Mouse (Mus musculus) heart, adult 8-10 months (tissue): ENCODE measurements at regions not wholly inside any gene's neighbourhood (a gene's known extent, or its start where the extent isn't known, plus 50 kb on each side); places are given as distances from the start of the nearest gene placed in this dataset.
"Not testable (repeated sequence)": the region's sequence is repeated elsewhere in the genome, so short reads cannot be mapped to it uniquely, and the experiment has no call there.

Source experiments
- DNase-seq: peaks from one replicate; pipeline ENCODE4 v3.0.0; 2022; ENCODE audit warnings: low spot score

DNA sequence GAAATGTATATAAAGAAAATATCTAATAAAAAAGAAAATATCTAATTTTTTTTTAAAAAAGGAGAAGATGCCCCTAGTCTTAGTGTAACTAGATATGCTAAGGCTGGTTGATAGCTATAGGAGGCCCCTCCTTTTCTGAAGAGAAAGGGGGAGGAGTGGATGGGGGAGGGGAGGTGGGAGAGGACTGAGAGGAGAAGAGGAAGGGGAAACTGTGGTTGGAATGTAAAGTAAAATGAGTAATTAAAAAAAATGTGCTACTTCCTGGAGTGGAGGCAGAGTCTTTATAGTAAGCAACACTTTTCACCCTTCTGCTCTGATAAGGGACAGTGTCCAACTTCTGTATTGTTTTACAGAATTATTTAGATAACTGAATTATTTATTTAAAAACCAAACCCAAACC is 513.6 kb upstream of the Fam160b2 start:
- DNase-seq, result no peak

DNA sequence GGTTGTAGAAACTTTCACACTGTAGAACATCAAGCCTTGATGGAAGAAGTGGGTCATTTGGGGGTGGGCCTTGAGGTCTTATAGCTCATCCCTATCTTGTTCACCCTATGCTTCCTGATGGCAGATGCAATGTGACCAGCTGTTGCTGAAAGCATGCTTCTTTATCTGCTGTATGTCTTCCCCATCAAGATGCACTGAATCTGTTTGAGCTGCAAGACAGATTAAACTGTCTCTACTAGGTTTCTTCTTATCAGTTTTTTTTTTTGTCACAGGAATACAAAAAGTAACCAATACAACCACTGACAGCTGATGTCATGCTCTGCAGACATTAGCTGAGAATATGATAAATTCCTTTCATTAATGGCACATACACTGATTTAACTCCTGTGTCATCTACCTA is 505.0 kb upstream of the Fam160b2 start:
- DNase-seq, result no peak

DNA sequence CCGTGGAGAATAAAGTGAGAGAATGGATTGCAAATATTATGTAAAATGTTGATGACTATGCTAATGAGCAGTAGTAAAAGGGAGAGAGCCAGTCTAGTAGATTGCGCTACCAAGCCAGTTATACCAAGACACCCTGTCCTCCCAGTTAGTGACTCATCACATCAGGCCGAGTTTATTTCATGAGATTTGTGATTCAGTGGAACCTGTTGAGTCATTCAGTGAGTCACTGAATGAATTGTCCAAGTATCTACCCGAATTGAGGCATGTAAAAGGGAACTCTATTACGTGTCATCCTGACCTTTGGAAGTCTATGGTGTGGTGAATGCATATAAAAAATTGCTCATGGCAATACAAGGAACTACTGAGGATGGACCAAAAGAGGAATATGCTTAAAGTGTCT is 504.3 kb upstream of the Fam160b2 start:
- DNase-seq, result no peak

DNA sequence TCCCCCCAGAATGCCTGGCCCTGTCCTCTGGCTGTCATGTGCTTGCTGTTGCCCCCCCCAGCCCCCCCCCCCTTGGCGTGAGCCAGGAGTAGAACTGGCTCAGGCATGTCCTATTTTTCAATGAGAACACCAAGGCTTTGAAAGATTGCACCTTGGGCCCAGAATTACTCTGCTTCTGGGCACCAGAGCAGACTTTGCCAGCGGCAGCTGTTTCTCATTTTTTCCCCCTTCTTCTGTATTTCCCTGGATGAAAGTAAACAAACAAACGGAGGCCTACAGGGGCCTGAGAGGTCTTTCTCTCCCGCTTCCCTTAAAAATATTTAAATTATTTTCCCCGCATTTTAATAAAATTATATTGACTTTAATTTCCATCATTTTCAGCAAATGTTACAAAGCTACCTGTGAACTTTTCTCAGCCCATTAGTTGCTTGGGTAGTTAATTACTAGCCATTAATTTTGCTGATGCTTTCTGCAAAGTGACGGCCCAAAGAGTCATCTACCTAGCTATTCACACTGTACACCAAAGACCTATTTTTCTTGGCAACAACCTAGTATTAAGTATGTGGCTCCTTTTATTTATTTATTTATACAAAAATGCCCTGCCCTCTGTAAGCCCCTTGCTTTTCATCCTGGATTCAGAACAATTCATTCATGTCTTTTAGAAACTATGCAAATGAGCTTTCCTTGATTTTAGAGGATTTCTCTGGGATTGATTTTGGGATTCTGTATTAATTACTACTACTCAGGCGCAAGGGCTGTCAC is 496.2 kb upstream of the Fam160b2 start:
- no peak for DNase-seq

DNA sequence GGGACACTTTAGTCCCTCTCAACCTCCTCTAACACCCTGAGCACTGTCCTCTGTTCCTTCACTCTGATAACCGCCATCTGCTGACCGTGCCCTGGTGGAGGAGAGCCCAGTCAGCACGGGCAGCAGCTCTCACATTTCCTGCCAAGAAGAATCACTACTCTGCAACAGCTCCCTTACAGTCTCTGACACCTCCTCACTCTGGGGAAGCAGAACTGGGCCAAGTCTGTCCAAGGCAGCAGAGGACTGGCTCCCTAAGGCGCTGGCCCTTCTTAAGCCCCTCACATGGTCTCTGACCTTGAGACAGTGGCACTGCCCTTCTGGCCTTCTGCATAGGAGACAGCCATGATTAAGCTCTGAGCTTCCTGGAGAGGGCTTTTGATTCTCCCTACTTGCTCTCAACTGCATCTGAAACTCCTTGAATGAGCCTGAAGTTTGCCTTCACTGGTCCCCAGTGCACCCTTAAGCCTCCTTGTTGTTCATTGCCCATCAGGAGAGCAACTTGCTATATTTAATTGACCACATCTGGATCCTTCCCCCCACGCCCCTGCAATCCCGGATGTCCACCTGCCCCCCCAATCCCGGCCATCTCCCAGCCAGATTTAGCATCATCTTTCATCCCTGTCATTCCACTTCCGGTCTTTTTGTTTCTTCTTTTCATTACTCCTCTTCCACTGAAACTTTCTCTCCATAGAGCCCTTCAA is 493.1 kb upstream of the Fam160b2 start:
- DNase-seq, result peak; percentile 26

DNA sequence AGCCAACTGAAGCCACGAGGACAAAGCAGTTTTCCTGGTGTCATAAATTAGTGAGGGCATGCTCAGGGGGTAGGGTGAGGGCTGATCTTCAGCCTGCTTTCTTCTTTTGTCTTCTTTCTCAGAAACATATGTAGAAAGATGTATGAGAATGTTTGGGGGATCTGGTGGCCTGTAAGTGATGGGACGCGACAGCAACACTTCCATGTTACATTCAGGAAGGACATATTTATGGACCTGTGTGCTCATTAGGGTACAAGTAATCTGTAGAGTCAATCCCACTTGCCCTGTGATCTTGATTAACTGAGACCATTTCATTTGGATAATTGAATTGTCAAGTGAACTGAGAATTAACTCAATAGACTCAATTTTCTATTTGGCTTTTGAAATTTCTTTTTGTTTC is 486.1 kb upstream of the Fam160b2 start:
- DNase-seq, result no peak

DNA sequence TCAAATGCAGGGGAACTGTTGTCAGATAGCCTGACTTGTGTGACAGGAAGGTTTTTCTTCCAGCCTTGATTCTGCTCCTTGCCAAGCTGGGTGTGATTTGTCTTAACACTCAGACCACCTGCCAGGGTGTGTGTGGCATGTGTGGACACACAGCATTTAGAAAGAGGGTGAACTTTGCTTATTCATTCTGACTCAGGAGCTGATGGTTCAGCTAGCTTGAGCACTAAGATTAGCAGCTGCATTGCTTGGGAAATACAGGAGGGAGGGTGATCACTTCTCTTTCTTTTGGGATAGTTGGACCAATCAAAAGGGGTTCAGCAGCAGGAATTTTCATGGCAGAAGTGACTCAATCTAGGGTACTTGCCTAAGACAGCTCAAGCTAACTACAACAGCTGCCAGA is 482.7 kb upstream of the Fam160b2 start:
- DNase-seq, result no peak

DNA sequence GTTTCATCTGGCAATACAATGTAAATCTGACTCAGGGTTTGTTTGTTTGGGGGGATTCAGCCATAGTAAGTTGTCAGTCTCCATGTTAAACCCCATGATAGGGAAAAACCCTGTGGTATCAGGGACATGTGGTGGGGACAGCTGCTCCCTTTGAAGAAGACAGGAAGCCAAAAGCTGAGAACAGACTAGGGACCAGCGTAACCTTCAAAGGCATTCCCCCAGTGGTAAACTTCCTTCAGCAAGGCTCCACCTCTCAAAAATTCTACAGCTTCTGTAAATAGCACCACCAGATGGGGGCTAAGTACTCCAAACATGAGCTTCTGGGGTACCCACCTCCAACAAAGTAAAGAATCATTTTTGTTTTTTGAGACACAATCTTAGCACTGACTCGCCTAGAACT is 476.0 kb upstream of the Fam160b2 start:
- no peak for DNase-seq

DNA sequence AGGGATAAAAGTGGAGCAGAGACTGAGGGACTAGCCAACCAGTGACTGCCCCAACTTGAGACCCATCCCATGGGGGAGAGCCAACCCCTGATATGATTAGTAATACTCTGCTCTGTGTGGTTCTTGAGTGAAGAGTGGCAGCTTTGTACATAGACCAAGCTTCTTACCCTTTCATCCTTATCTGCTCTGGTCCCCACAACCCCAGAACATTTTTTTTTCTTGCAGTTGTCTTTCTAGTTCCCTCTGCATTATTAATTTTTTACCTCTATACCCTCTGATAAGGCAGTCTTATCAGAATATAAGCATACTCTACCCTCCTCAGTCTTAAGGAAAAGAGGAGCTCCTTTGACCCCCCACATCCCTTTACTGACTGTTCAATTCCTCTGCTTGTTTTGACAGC is 474.4 kb upstream of the Fam160b2 start:
- no peak for DNase-seq

DNA sequence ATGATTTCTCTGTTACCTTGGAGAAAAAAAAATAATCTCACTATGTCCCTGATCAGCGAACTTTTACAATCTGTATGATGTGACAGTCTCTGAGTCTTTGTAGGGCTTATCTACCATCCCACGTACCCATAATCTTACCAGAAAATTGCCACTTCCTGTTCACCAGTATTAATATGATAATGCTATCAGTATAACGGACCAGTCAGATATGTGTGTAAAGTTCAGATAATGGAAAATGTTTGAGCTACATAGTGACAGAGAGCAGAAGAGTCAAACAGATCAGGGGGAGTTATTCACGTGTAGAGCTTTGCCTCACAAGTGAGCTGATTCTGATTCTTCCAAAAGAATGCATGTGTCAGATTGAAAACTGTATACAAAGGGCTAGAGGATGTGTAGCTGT is 466.0 kb upstream of the Fam160b2 start:
- no peak for DNase-seq

DNA sequence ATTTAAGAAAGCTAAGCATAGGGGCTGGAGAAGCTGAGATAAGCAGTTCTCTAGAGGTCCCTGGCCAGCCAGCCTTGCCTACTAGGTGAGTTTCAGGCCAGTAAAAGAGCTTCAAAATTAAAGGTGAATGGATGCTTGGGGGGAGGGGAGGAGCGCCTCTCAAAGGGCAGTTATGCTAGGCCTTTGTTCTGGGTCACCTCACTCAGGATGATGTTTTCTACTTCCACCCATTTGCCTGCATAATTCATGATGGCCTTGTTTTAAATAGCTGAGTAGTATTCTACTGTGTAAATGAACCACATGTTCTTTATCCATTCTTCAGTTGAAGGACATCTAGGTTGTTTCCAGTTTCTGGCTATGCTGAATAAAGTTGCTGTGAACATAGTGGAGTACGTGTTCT is 457.0 kb upstream of the Fam160b2 start:
- no peak for DNase-seq

DNA sequence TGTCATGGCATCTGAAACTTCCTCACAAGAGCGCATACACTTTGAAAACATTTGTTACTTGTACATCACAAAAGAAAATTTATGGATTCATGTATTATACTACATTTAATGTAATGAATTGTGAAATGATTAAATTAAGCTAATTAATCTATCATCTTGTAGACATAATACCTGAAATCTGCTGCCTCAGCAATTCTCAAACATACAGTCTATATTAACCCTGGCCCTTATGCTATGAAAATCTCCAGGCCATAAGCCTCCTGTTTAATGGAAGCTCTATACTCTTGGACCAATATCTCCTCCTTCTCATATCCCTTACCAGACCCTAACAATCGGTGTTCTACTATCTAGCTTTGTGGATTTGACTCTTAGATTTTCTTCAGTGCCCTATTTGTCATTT is 455.8 kb upstream of the Fam160b2 start:
- no peak for DNase-seq

DNA sequence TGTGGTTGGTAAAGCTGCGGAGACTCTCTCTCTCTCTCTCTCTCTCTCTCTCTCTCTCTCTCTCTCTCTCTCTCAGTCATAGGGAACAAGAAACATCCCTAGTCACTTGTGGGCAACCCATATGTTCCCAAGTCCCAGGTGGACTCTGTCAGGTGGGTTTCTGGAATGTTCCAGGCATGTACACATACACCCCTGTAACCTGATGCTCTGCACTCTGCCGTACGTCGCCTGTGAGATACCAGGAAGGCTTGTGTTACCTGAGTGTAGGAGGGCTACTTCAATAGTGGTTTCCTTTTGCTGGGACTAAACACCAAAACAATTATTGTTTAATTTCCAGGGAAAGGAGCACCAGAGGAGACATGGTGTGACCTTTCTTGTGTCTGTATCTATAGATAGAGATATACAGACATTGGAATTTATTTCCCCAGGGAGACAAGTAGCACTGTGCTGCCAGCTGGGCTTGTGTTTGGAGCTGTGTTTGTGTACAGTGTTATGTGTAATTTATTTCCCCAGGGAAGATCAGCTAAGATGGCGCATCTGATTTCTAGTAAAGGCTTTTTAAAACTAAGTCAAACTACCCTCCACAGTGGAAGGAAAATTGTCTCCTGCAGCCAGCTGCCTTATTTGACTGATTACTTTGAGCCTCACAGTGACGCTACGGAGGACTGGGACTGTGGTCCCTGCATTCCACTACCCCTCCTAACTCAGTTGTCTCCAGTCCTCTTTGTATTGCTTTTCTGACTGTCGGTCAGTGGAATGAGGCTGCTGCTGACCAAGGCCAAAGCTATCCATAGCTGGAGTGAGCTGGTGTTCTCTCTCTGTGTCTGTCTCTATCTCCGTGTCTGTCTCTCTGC is 454.4 kb upstream of the Fam160b2 start:
- DNase-seq, result no peak

DNA sequence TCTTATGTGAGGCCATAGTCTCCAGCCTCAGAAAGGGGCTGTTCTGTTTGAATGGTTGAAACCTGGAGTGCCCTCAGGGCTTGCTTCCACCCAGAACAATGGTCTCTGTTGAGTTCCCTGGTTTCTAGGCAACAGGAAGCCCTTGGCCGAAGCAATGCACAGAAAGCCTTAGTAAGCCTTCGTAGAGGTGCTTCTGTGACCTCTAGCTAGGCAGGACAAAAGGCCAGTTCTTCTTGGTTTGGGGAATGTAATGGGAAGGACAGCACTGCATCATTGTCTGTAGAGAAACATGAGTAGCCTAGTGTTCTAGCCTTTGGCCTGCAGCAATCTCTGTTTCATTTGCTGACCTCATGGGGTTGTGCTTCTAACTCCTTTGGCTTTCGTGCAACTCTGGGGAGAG is 447.5 kb upstream of the Fam160b2 start:
- DNase-seq, result no peak

DNA sequence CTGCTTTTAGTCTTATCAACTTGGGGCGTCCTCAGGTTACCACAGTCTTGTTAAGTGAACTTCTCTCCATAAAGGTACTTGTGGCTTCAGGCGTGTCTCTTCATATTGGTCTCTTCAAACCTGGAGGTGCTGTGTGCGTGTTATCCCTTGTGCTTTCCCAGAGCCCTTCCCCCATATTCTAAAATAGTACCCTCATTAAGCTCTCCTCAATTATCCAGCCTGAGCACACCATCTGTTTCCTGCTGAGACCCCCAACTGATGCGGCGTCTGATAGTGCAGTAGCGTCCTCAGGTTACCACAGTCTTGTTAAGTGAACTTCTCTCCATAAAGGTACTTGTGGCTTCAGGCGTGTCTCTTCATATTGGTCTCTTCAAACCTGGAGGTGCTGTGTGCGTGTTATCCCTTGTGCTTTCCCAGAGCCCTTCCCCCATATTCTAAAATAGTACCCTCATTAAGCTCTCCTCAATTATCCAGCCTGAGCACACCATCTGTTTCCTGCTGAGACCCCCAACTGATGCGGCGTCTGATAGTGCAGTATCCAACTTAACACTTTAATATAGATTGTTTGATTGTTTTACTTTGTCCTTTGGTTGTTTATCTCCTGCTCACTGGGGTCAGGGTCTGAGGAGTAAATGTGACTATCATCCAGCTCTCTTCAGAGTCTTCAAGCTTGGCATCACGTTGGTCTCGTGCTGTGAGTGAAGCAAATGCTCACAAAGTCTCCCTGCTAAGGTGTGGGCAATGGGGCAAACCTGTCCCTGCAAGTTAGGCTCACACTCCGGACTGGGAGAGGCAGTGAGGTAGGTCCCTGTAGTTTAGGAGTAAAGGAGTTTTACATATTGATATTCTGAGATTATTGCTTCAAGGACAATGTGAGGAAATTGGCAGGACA is 444.5 kb upstream of the Fam160b2 start:
- DNase-seq, result not testable (repeated sequence)

DNA sequence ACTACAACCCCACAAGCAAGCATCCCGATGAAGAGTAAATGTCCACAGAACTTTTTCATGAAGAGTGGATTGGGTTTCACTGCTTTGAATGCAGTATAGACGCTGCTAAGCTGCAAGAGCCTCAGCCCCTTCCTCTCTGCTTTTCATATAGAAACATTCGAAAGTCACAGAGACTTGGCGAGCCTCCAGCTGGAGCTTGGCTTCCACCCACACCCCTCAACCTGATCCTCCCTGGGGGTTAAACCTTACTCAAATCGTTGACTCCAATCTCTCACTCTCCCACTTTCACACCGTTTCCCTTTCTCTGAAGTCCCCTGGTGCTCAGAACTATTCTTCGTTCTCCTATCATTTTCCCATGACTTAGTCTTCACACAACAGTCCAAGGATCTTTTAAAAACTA is 437.0 kb upstream of the Fam160b2 start:
- no peak for DNase-seq

DNA sequence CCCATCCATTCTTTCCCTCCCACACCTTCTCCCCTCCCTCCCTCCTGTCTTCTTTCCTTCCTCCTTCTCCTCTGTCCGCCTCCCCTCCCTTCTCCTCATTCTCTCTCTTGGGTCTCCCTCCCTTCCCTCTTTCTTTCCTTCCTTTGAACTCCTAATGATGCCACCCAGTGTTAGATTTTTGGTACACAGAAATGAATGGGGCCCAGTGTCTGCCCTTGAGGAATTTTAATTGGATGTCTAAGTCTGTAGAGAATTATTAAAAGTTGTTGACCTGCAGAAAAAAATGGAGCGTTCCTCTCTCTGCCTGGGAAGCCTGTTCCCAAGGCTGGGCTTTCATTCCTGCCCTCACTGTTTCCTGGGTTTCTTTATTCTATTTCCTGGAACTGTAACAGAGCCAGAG is 434.0 kb upstream of the Fam160b2 start:
- DNase-seq, result no peak

DNA sequence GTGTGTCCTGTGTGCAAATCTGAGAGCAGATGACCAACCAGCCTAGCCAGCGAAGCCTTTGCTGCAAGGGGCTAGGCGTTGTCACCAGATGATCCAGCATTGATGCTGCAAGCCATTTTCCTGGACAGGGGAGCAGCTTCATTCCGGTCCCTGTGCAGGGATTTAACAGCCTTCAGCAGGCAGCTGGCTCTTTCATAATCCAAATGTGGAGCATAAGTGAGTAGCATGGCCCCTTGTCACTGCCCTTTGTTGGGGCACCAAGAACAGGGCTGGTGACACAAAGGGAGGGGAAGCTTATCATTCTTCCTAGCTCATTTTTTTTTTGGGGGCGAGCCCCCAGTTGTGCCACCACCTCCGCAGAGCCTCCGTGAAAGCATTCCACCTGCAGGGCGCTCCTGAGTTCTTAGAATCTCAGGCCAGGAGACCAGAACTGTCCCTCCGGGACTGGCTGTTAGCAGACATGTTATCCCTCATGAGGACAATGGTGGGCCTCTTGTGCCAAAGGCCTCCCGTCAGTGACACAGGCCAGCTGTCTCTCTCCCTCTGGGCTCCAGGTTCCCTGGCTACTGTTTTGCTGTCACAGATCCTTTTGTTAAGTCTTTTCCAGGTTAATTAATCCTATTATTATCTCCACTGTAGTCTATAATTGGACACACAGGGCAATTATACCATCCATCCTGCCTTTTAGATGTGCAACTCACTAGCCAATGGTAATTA is 430.7 kb upstream of the Fam160b2 start:
- no peak for DNase-seq
